Mouse (Mus musculus) G1E (cell line): Measurements from ENCODE around the gene BC030867. TPM values are rescaled to one million over a fixed set of nuclear protein-coding genes. Genes with fewer than 3 reads are reported as not detected.

ENCODE experiments used
- ATAC-seq: 2 replicates; pipeline ENCODE4 v1.8.0; 2016; ENCODE audit warnings: mild to moderate bottlenecking; ENCODE audit not compliant: insufficient number of reproducible peaks, poor library complexity, low FRiP score, severe bottlenecking; ENCODE audit errors: extremely low read depth
- DNase-seq: peaks from one replicate; pipeline ENCODE4 v3.0.0; 2012; ENCODE audit warnings: low spot score
- H3K27me3 ChIP-seq: 2 replicates; pipeline ENCODE4 v1.6.1; 2012; ENCODE audit warnings: mild to moderate bottlenecking, low read length, inconsistent platforms; ENCODE audit not compliant: insufficient read depth
- H3K36me3 ChIP-seq: replicated peaks from 2 replicates; pipeline ENCODE3; 2012; ENCODE audit warnings: mild to moderate bottlenecking, inconsistent platforms
- H3K4me1 ChIP-seq: 2 replicates; pipeline ENCODE4 v1.6.1; 2012; ENCODE audit warnings: low read depth, low read length, inconsistent platforms, mixed read lengths; ENCODE audit not compliant: insufficient read depth
- H3K4me3 ChIP-seq: 2 replicates; pipeline ENCODE4 v1.5.1; 2012; ENCODE audit warnings: low read depth, mild to moderate bottlenecking, inconsistent platforms, low read length, moderate library complexity, mixed read lengths
- H3K9me3 ChIP-seq: replicated peaks from 2 replicates; pipeline ENCODE4 v1.6.1; 2012; ENCODE audit warnings: inconsistent platforms
- CTCF ChIP-seq: IDR thresholded peaks from 2 replicates; pipeline ENCODE4 v1.5.1; 2012; ENCODE audit warnings: low read depth, low read length, inconsistent platforms, mixed read lengths
- GATA1 ChIP-seq: IDR thresholded peaks from 2 replicates; pipeline ENCODE4 v1.6.1; 2012; ENCODE audit warnings: borderline replicate concordance, low read length, inconsistent platforms, mixed read lengths
- GATA2 ChIP-seq: IDR thresholded peaks from 2 replicates; pipeline ENCODE4 v1.6.1; 2012; ENCODE audit warnings: low read depth, low read length, inconsistent platforms, borderline replicate concordance
- POLR2AphosphoS5 ChIP-seq: IDR thresholded peaks from 2 replicates; pipeline ENCODE4 v1.6.1; 2012; ENCODE audit warnings: low read depth, low read length, inconsistent platforms; ENCODE audit not compliant: insufficient replicate concordance
- TAL1 ChIP-seq: conservative IDR thresholded peaks from 2 replicates; pipeline ENCODE4 v1.6.1; 2012; ENCODE audit warnings: low read depth, low read length, inconsistent platforms, mixed read lengths
- polyA plus RNA-seq: library from polyadenylated mRNA; stranded (reverse); fragments of >175 nt; gene quantifications from 2 replicates; pipeline ENCODE4 v1.2.3, GENCODE M21; 2012
- total RNA-seq, 2 experiments: library from RNA; stranded (forward) in 1 of 2; stranded (reverse) in 1 of 2; fragments of 200-1000 nt in 1 of 2; fragments of >200 nt in 1 of 2; fragmentation: Nextera tagmentation in 1 of 2; gene quantifications; 2 replicates each; pipeline ENCODE4 v1.2.3; 2014 to 2017

Gene BC030867
- total and polyA plus RNA-seq, 3 experiments: 5.7 to 45.0 (median 10.1) TPM

DNA sequence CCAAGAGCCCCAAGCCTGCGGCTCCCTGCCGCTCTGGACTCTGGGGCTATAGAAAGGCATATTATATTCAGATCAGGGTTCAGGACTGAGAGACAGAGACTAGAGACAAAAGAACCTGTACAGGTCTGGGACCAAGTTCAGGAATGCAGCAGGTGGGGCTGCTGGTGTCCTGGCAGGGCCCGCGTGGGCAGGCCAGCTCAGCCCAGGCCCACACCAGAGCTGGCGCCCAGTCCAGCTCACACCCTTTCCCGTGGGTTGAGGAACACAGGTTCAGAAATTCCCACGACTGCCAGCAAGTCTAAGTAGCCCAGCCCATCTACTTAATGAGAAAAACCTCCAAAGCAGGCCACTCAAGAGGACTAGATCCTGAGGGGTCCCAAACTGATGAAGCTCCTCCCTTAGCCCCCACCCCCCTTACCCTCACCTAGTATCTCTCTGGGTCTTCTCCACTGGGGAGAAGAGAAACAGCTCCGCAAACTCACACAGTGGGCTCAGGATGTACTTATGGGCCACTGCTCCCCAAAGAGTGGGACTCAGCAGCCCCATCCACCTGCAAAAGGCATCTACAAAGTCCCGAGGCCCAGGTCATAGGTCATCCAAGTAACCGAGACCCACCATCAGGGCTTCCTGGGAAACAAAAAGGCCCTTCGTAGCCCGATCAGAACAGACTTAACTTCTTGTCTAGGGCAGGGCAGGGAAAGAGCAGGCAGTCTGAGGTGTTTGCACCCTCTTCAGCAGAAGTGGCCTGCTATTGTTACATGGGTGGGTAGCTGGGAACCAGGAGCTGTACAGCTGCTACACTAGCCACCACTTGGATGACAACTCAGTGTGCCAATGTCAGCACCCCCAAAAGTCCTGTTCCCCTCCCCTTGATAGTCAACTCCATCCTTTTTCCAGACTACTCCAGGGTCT lies 22.4 kb upstream of the BC030867 start:
- no peak for TF ChIP-seq POLR2AphosphoS5
- no peak for TF ChIP-seq CTCF
- no peak for TF ChIP-seq TAL1
- TF ChIP-seq GATA1: no peak
- no peak for TF ChIP-seq GATA2
- Histone ChIP-seq H3K9me3 (no peaks in the 10 kb centered on the region), H3K4me1 (peaks cover 75% of the 10 kb centered on the region), H3K27me3 (peaks cover 57% of the 10 kb centered on the region), H3K36me3 (no peaks in the 10 kb centered on the region), H3K4me3 (no peak overlapping the region)
- DNase-seq: no peak
- no peak for ATAC-seq

DNA sequence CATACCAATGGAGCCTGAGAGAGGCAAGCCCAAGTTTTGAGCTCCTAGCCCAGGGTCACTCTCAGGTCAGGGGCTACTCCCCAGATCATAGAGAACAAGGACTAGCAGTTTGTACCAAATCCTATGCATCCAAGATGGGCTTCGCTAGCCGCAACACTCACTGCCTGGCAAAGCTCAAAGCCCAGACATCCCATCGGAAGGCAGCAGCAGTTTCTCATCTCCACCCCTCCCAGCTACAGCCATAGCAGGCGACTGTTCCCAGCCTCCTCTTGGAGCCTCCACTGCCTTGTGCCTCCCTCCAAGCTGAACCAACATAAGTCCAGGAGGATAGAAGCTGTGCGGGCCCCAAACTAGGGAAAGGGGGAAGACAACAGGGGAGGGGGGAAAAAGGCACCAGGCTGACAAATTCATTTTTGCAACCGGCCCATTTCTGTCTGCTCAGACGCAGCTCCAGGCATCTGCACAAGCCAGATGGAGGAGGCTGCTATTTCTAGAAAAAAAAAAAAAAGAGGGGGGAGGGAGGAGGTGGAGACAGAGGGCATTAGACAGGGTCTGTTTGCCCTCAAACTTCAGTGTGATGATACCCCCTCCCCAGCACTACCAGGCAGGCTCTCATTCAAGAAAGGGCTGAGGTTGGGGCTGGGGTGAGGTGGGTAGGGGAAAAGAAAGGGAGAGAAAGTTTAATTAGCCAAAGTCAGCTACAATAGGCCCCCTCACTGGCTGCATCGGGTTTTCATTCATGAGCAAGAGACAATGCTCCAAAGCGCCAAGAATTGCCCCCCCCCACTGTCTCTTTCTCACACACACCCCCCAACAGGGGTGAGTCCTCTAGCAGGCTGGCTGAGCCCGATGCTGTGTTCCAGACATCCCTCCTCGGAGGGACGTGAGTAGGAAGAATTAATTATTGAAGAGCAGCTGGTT lies 21.2 kb upstream of the BC030867 start:
- H3K4me1 ChIP-seq: peaks cover 63% of the 10 kb centered on the region
- H3K27me3 ChIP-seq: peaks cover 61% of the 10 kb centered on the region
- H3K36me3 ChIP-seq: no peaks in the 10 kb centered on the region
- no peaks in the 10 kb centered on the region for H3K9me3 ChIP-seq
- ATAC-seq: no peak
- no peak for DNase-seq
- no peak for TF ChIP-seq GATA2
- no peak for TF ChIP-seq TAL1
- TF ChIP-seq GATA1: no peak
- TF ChIP-seq CTCF: no peak
- TF ChIP-seq POLR2AphosphoS5: no peak
- H3K4me3 ChIP-seq: no peak overlapping the region

DNA sequence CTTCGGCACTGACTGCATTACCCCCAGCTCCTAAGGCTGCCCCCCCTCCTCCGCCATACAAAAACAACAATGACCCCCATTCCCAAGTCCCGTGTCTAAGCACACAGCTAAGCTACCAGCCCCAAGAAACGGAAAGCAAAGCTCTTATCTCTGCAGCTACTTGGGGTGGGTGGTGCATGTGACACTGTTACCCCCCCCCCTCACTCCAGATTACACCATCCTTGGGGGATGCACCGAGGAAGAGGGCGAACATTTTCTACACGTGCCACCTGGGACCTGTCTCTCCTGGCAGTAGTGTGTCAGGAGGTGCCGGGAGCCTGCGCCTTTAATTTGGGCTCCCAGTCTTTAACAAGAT lies 20.5 kb upstream of the BC030867 start:
- H3K27me3 ChIP-seq: peaks cover 65% of the 10 kb centered on the region
- DNase-seq: no peak
- H3K9me3 ChIP-seq: no peaks in the 10 kb centered on the region
- no peaks in the 10 kb centered on the region for H3K36me3 ChIP-seq
- H3K4me3 ChIP-seq: no peak overlapping the region
- peaks cover 57% of the 10 kb centered on the region for H3K4me1 ChIP-seq
- no peak for TF ChIP-seq GATA2
- TF ChIP-seq GATA1: no peak
- no peak for TF ChIP-seq POLR2AphosphoS5
- no peak for TF ChIP-seq TAL1
- TF ChIP-seq CTCF: no peak
- no peak for ATAC-seq

DNA sequence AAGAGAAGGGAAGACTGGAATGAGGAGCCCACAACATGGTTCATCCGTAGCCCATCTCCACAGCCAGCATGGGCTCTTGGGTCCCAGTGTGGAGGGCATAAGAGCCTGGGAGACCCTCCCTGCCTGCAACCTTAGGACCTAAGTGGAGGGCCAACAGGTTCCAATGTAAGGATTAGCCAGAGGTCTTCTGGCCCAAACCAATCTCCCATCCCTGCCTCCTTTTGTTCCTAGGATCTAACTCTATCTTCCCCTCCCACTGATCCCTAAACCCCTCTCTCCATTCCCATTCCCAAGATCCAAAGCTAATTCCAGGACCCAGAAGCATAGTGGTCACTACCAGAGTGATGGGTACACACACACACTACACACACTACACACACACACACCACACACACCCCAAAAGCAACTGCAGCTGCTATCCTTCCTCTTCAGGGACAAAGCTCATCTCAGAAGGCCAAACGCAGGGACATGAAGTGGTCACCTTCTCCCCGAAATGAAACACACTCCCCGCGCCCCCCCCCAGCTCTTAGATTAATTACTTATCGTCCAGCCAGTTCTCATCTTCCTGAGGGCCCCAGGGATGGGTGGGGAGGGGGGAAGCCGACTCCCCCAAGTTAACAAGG lies 19.9 kb upstream of the BC030867 start:
- no peaks in the 10 kb centered on the region for H3K36me3 ChIP-seq
- ATAC-seq (no peak), DNase-seq (no peak)
- H3K27me3 ChIP-seq: peaks cover 62% of the 10 kb centered on the region
- H3K9me3 ChIP-seq: no peaks in the 10 kb centered on the region
- H3K4me1 ChIP-seq: peaks cover 51% of the 10 kb centered on the region
- peak overlapping the region; percentile 79; the same call in 1 of the 2 replicates for H3K4me3 ChIP-seq
- TF ChIP-seq TAL1: no peak
- no peak for TF ChIP-seq GATA2
- TF ChIP-seq CTCF: no peak
- TF ChIP-seq POLR2AphosphoS5: no peak
- TF ChIP-seq GATA1: no peak

DNA sequence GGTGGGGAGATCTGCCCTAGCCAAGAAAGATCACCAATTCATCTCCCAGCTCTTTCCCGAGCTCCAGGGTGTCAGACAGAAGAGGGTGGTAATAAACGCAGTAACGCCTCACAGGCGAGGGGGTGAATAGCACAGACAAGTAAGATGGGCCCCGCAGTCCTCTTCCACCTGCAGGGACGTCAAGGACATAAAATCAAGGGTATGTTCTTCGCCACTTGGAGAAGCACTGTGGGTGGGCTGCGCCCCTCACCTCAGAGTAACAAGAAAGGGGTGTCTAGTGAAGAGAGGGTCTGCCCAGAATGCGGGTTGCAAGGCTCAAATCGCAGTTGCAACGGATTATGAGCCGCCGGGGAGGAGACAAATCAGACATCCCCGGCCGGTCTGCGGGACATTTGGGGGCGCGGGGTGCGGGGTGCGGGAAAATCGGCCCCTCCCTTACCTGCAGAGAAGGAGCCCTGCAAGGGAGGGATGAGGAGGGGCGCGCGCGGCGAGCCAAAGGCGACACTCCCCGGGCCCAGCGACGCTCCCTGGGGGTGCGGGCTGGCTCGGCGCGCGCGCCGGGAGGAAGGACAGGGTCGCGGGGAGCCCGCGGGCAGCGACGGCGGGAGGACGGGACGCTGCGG lies 19.2 kb upstream of the BC030867 start:
- TF ChIP-seq GATA1 (no peak), CTCF (no peak), POLR2AphosphoS5 (no peak), TAL1 (no peak), GATA2 (no peak)
- peak overlapping the region; percentile 79 for H3K4me3 ChIP-seq
- H3K27me3 ChIP-seq: peaks cover 56% of the 10 kb centered on the region
- DNase-seq (no peak), ATAC-seq (no peak)
- no peaks in the 10 kb centered on the region for H3K36me3 ChIP-seq
- H3K4me1 ChIP-seq: peaks cover 47% of the 10 kb centered on the region
- H3K9me3 ChIP-seq: no peaks in the 10 kb centered on the region
